Mouse (Mus musculus) heart, postnatal 0 days (tissue): ENCODE data around the gene Card14.

ENCODE experiments used
- CTCF ChIP-seq: IDR thresholded peaks from 2 replicates; pipeline ENCODE4 v1.5.1; 2016; ENCODE audit warnings: antibody characterized with exemption, control low read depth, low read depth
- EP300 ChIP-seq: IDR thresholded peaks from 2 replicates; pipeline ENCODE4 v1.6.1; 2016; ENCODE audit warnings: antibody characterized with exemption, low read depth

DNA sequence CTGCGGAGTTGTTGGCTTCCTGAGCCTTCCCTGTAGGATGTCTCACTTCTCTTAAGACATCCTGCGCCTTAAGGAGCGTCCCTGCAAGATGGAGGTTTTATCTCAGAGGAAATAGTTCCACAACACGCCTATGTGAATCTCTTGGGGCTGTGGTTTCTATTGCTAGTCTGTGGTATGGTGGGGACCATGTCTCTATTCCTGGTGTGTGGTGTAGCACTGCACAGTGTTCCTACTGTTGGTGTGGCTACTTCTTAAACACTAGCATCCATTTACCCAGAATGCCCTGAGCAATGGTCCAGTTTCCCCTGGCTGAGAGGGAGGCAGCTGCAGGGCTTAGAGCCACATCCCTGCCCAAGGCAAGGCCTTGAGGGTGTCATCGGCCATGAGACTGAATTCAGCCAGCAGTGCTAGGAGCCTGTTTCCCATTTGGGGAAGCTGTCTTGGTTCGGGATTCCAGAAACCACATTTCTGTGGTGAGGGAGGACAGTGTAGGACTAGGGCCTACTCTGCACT is 74.8 kb downstream of the Card14 start:
- TF ChIP-seq CTCF: no peak
- TF ChIP-seq EP300: no peak
